Mouse (Mus musculus): ENCODE measurements at regions not wholly inside any gene's neighbourhood (a gene's known extent, or its start where the extent isn't known, plus 50 kb on each side); places are given as distances from the start of the nearest gene placed in this dataset.
A peak's percentile ranks its signal among the peaks of the same experiment; 100 is the strongest.

- DNase-seq (ENCODE audit: inconsistent age in 2 of 2, low spot score in 1 of 2) = no peak
Observed at GRCm38 (mm10) chr13:48717036-48717435, 54.2 kb downstream of the Barx1 start.

DNA sequence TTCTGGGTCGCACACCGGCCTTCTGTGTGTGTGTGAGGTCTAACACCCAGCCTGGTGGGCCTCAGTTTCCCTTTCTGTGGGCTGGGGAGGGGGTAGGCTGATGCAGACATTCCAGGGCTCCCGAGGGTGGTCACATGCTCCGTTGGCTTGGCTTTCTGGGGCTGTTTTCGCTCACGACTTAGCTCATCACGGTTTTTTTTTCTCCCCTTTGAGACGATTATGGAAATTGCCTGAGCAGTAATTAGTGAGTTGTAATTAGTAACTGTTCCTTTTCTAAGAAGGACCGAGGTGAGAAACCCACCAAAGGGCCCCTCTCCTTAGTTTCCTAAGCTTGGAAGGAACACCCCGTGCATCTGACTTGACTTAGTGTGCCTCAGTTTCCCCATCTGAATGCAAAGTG is 54.7 kb downstream of the Barx1 start:
- no peak for DNase-seq (ENCODE audit: inconsistent age in 2 of 2, low spot score in 1 of 2)

- no peak for DNase-seq (ENCODE audit: inconsistent age in 2 of 2, low spot score in 1 of 2)
Observed at GRCm38 (mm10) chr13:48723676-48724075, 60.9 kb downstream of the Barx1 start.

DNA sequence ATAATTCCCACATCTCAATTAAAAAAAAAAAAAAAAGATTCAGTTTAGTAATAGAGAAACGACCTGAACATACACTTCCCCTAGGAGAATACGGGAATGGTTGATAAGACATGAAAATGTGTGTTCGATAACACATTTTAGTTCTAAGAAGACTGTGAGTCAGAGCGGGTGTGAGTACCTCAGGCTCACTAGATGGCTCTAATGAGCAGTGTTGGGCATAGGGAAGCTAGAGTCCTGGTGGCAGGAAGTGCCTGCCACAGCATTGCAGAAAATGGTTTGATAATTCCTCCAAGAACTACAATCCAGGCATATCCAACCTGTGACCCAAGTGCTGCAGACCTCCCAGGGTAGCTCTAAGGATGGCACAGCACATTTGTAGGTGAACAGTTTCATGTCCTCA is 63.6 kb downstream of the Barx1 start:
- no peak for DNase-seq (ENCODE audit: inconsistent age in 2 of 2, low spot score in 1 of 2)

DNA sequence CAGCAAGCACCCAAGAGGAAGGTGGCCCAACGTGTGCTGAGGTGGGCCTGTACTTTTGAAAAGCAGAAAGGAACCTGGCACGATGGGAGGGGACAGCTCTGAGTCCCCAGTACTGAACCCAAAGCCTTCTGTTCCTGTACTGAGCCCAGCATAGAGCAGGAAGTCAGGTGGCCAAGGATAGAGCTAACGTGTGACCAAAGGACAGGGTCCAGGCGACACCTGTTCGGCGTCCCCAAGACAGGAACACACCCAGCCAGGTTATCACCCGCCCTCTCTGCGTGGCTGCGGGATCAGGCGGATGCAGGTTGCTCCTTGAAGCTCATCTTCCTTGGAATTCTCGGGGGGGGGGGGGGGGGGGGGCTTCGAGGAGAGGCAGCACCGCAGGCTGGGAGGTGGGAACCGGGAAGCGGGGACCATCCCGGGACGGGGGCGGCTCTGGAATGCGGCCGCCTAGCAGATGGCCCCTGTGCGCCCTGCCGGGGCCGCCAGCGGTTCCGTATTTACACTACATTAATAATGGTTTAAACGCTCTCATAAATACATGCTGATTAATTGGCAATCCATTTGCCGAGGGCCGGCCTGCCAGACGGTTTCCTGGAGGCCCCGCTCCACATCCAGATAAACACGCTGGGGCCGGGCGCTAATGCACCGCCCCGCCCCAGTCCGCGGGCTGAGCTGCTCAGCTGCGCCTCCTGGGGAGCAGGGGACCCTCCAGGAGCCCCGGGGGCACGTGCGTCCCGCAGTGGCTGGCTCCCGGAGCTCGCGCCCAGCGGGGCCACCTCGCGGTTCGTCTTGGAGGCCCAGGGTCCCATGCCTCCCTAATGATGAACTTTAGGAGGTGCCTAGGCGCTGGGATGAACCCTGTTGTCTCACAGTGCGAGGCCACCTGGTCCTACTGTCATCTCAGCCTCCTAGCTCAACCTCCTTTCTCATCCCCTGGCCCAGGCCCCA is 68.5 kb downstream of the Barx1 start:
- DNase-seq (ENCODE audit: inconsistent age in 2 of 2, low spot score in 1 of 2) = no peak

DNA sequence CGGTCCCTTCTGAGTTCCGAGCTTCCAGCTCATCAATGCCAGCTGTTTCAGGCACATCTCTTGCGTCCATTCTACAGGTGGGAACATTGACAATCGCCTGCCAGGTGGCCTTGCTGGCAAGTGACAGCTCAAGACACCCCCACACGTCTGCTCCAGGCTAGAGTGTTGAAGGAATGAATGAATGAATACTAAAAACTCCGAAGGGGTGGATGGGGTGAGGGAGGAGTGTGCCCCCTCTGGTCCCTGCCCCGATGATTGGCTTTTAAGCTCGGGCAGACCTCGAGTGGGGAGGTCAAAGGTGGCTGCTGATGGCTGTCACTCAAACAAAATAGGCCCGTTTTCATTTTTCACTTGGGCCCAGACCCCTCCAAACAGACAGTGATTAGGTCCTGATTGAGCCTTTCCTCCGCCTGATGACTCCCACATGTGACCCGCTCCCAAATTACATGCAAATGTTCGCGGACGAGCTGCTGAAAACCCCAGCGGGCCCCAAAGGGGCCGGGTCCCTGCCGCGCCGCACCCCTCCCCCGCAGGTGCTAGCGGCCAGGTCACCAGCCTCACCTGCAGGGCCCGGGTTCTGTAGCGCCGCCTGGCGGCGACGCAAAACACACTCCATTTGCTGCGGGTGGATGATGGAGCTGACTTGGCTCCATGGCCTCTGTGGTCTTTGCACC is 69.5 kb downstream of the Barx1 start:
- peak; percentile 13 to 59 for DNase-seq (ENCODE audit: inconsistent age in 2 of 2, low spot score in 1 of 2)

GRCm38 (mm10) chr13:48734985-48735384 is 72.2 kb downstream of the Barx1 start:
- DNase-seq (ENCODE audit: inconsistent age in 2 of 2, low spot score in 1 of 2) = no peak

DNA sequence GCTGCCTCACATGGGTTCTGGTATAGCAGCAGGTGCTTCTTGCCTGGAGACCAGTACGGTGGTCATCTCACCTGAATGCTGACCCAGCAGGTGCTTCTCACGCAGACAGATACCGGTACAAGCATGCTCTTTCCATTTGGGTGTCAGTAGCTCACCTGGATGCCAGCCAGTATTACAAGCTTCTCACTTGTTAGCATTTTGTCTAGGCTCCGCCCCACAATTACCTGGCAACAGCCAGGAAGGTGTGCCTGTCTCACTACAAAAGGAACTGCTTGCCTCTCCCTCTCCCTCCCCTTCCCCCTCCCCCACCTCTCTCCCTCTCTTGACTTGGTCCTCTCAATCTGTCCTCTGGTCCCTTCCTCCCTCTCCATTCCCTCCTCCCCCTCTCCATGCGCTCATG is 82.8 kb downstream of the Barx1 start:
- no peak for DNase-seq (ENCODE audit: inconsistent age in 2 of 2, low spot score in 1 of 2)

DNA sequence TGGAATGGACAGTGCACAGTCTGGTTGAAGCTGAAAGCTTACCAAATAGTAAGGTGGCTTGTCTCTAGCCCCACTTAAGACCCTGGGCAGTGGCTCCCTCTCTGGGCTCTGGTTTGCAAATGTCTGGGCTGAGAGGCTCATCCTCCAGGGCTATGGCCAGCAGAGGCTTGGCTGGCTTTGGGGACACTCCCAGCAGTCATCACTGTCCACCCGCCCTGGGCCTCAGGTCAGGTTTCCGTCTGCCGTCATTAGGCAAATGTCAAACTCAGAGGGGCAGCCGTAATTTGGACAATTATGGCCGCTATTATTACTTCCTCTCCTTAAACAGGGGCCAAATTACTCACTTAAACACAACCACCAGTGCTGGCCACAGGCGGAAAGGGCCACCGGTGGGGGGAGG is 83.5 kb downstream of the Barx1 start:
- no peak for DNase-seq (ENCODE audit: inconsistent age in 2 of 2, low spot score in 1 of 2)

All from adrenal gland, adult (tissue).